Mouse (Mus musculus) embryonic facial prominence, embryonic 11.5 days (tissue): ENCODE data around the gene Polr3h. TPM values are rescaled to one million over a fixed set of nuclear protein-coding genes. Genes with fewer than 3 reads are reported as not detected.

Experiments
- ATAC-seq: fragments of 200-750 bp; cut with Nextera tagmentation; replicated peaks from 2 replicates; pipeline ENCODE4 v1.8.0; 2017; ENCODE audit warnings: low read depth; ENCODE audit not compliant: insufficient number of reproducible peaks, low FRiP score, low TSS enrichment
- DNase-seq: peaks from one replicate; pipeline ENCODE4 v3.0.0-alpha.2; 2015; ENCODE audit warnings: low spot score
- H3K27ac ChIP-seq: fragments of 300-500 bp; sonication (generic); replicated peaks from 2 replicates; pipeline ENCODE4 v1.5.1; 2014; ENCODE audit warnings: mild to moderate bottlenecking, low read depth, low read length, control low read depth
- H3K27me3 ChIP-seq: fragments of 300-500 bp; sonication (generic); 2 replicates; pipeline ENCODE4 v1.6.1; 2014; ENCODE audit warnings: mild to moderate bottlenecking, low read length, moderate library complexity, mixed read lengths; ENCODE audit not compliant: control insufficient read depth, insufficient read depth
- H3K36me3 ChIP-seq: fragments of 300-500 bp; sonication (generic); replicated peaks from 2 replicates; pipeline ENCODE4 v1.6.1; 2014; ENCODE audit warnings: low read depth, mild to moderate bottlenecking, low read length, moderate library complexity, mixed read lengths; ENCODE audit not compliant: control insufficient read depth, insufficient read depth
- H3K4me1 ChIP-seq: fragments of 300-500 bp; sonication (generic); 2 replicates; pipeline ENCODE4 v1.6.1; 2014; ENCODE audit warnings: low read length, mixed read lengths; ENCODE audit not compliant: control insufficient read depth, insufficient read depth
- H3K4me2 ChIP-seq: fragments of 300-500 bp; sonication (generic); 2 replicates; pipeline ENCODE4 v1.6.1; 2014; ENCODE audit warnings: low read depth, mild to moderate bottlenecking, control low read depth, low read length, moderate library complexity
- H3K4me3 ChIP-seq: fragments of 300-500 bp; sonication (generic); 2 replicates; pipeline ENCODE4 v1.5.1; 2014; ENCODE audit warnings: low read depth, low read length, control low read depth
- H3K9ac ChIP-seq: fragments of 300-500 bp; sonication (generic); replicated peaks from 2 replicates; pipeline ENCODE4 v1.6.1; 2014; ENCODE audit warnings: mild to moderate bottlenecking, control low read depth, low read length
- H3K9me3 ChIP-seq: fragments of 300-500 bp; sonication (generic); replicated peaks from 2 replicates; pipeline ENCODE4 v1.6.1; 2016; ENCODE audit warnings: mild to moderate bottlenecking, low read length, inconsistent platforms, mixed read lengths; ENCODE audit not compliant: control insufficient read depth
- WGBS: fragments of 180-500 bp; shearing (Covaris S2); extraction: QIAGEN DNeasy Blood & Tissue Kit; methylation state at CpG from one replicate; pipeline ENCODE4 v1.1.7; 2014; 5-methylcytosine and 5-hydroxymethylcytosine counted together
- polyA plus RNA-seq: library from polyadenylated mRNA; unstranded; fragments of >200 nt; fragmentation: Nextera tagmentation; extraction: Ambion mirVana; gene quantifications from 2 replicates; pipeline ENCODE4 v1.2.1, GENCODE M21; 2014

Polr3h gene
- polyA plus RNA-seq, 1 experiment from 2014 or later = 60.3 TPM

DNA sequence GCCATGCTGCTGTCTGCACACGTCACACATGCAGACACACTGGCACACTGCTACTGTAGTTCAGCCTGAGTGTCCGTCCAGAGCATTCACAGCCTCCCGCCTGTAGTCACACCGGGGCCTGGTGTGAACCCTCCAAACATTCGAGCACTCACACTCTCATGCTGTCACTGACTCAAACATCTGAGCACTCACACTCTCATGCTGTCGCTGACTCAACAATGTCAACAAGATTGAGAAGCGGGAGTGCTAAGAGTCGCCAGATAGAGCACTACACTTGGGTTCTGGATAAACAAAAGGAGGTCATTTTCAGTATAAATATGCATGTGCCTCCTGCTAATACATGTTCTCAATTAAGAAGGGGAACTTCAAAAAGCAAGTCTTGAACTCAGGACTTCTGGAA, 18.1 kb downstream of the Polr3h start:
- Histone ChIP-seq H3K27ac (no peak overlapping the region), H3K9ac (no peak overlapping the region), H3K9me3 (no peaks in the 10 kb centered on the region), H3K4me3 (no peak overlapping the region), H3K27me3 (no peaks in the 10 kb centered on the region), H3K4me1 (no peaks in the 10 kb centered on the region), H3K4me2 (no peak overlapping the region), H3K36me3 (peaks cover 9% of the 10 kb centered on the region)
- no peak for ATAC-seq
- WGBS = 95% methylated on average over 8 of the region's 8 CpGs
- no peak for DNase-seq

DNA sequence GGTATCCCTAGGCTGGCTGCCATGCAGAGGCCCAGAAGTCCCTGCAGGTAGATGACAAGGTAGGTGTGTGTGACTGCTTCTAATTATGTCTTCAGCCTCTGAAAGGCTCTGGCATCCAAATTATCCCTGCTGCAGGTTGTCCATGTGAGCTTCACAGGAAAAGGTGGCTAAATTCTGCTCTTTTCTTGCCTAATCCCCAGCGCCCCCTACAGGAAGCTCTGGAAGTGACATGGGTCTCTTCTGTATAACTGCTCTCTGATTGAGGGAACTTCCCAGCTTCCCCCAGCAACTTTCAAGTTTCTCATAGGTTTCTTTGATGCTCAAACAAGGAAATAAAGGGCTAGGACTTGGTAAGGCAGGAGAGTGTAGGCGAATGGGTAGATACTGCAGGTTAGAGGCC, 21.1 kb downstream of the Polr3h start:
- Histone ChIP-seq H3K4me2 (no peak overlapping the region), H3K9ac (no peak overlapping the region), H3K4me3 (no peak overlapping the region), H3K27ac (no peak overlapping the region), H3K36me3 (peaks cover 9% of the 10 kb centered on the region), H3K27me3 (no peaks in the 10 kb centered on the region), H3K9me3 (no peaks in the 10 kb centered on the region), H3K4me1 (no peaks in the 10 kb centered on the region)
- 41% methylated on average over 2 of the region's 2 CpGs for WGBS
- ATAC-seq (no peak), DNase-seq (peak; percentile 74)

DNA sequence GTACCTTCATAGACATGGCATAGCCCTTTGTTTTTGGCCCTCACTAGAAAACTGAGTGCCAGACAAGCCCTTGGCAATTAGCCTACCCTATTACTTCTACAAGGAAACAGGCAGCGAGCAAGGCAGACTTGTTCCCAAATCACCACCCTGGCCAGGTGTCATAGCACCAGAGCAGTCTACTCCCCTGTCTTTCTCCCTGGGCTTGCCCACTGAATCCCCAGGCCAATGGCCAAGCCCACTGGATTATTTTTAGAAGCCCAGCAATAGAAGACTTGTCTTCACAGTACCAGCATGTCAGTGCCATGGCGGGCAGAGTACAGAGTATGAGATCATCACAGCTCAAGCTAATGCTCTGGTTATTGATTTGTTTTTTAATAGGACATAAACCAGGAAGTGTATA, 27.3 kb downstream of the Polr3h start:
- Histone ChIP-seq H3K4me1 (no peaks in the 10 kb centered on the region), H3K9ac (no peak overlapping the region), H3K27me3 (no peaks in the 10 kb centered on the region), H3K4me3 (no peak overlapping the region), H3K36me3 (peaks cover 4% of the 10 kb centered on the region), H3K4me2 (no peak overlapping the region), H3K27ac (no peak overlapping the region), H3K9me3 (no peaks in the 10 kb centered on the region)
- WGBS = 85% methylated on average over 2 of the region's 2 CpGs
- ATAC-seq = no peak
- no peak for DNase-seq

- WGBS = 90% methylated on average over 5 of the region's 5 CpGs
- no peak overlapping the region for H3K9ac ChIP-seq
- no peak overlapping the region for H3K27ac ChIP-seq
- DNase-seq = no peak
- no peaks in the 10 kb centered on the region for H3K9me3 ChIP-seq
- H3K4me3 ChIP-seq = no peak overlapping the region
- ATAC-seq = no peak
- H3K4me1 ChIP-seq = no peaks in the 10 kb centered on the region
- peaks cover 4% of the 10 kb centered on the region for H3K36me3 ChIP-seq
- no peak overlapping the region for H3K4me2 ChIP-seq
- H3K27me3 ChIP-seq = no peaks in the 10 kb centered on the region
These were observed 28.3 kb downstream of the Polr3h start for GRCm38 (mm10) chr15:81897607-81898285.

DNA sequence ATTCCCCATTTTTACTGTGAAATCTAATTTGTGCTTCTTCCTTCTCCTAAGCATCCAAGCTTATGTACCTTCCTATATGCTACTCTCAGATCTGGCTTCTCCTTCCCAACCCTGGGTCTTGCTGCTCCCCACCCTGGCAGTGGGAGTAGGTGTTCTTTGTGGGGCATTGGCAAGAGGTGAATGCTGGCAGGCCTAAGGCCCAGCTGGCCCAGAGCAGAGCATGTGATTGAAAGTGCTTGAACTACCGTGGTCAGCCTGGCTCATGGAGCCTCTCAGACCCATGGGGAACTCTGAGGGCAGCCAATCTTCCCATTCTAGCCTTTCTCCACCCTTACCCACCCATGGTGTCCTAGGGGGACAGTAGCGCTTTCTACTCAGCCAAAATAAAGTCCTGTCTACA, 29.6 kb downstream of the Polr3h start:
- no peak overlapping the region for H3K27ac ChIP-seq
- no peaks in the 10 kb centered on the region for H3K4me1 ChIP-seq
- H3K9me3 ChIP-seq = no peaks in the 10 kb centered on the region
- H3K4me2 ChIP-seq = no peak overlapping the region
- ATAC-seq (no peak), DNase-seq (no peak)
- H3K9ac ChIP-seq = no peak overlapping the region
- H3K4me3 ChIP-seq = no peak overlapping the region
- peaks cover 4% of the 10 kb centered on the region for H3K36me3 ChIP-seq
- 91% methylated on average over 2 of the region's 2 CpGs for WGBS
- H3K27me3 ChIP-seq = no peaks in the 10 kb centered on the region

- no peak overlapping the region for H3K4me2 ChIP-seq
- no peaks in the 10 kb centered on the region for H3K9me3 ChIP-seq
- DNase-seq = no peak
- no peaks in the 10 kb centered on the region for H3K27me3 ChIP-seq
- peaks cover 6% of the 10 kb centered on the region for H3K36me3 ChIP-seq
- H3K27ac ChIP-seq = no peak overlapping the region
- H3K4me3 ChIP-seq = no peak overlapping the region
- H3K4me1 ChIP-seq = no peaks in the 10 kb centered on the region
- ATAC-seq = no peak
- H3K9ac ChIP-seq = no peak overlapping the region
- 83% methylated on average over 1 of the region's 1 CpGs for WGBS
These were observed 32.0 kb downstream of the Polr3h start for GRCm38 (mm10) chr15:81894002-81894401.

- Histone ChIP-seq H3K4me3 (no peak overlapping the region), H3K36me3 (peaks cover 4% of the 10 kb centered on the region), H3K9ac (no peak overlapping the region), H3K9me3 (no peaks in the 10 kb centered on the region), H3K4me2 (no peak overlapping the region), H3K4me1 (no peaks in the 10 kb centered on the region), H3K27me3 (no peaks in the 10 kb centered on the region), H3K27ac (no peak overlapping the region)
- 89% methylated on average over 8 of the region's 8 CpGs for WGBS
- ATAC-seq (no peak), DNase-seq (no peak)
These were observed 34.0 kb downstream of the Polr3h start for GRCm38 (mm10) chr15:81891822-81892580.

- H3K27ac ChIP-seq = no peak overlapping the region
- no peaks in the 10 kb centered on the region for H3K4me1 ChIP-seq
- no peak overlapping the region for H3K4me2 ChIP-seq
- no peak for DNase-seq
- WGBS = 88% methylated on average over 7 of the region's 7 CpGs
- no peaks in the 10 kb centered on the region for H3K27me3 ChIP-seq
- no peaks in the 10 kb centered on the region for H3K9me3 ChIP-seq
- no peak overlapping the region for H3K9ac ChIP-seq
- ATAC-seq = no peak
- no peak overlapping the region for H3K4me3 ChIP-seq
- peaks cover 4% of the 10 kb centered on the region for H3K36me3 ChIP-seq
These were observed 34.8 kb downstream of the Polr3h start for GRCm38 (mm10) chr15:81891140-81891802.
